Mouse (Mus musculus) MEL (cell line): Measurements from ENCODE around the gene Mroh2a. TPM values are rescaled to one million over a fixed set of nuclear protein-coding genes. Genes with fewer than 3 reads are reported as not detected.
A peak's percentile ranks its signal among the peaks of the same experiment; 100 is the strongest.

ENCODE experiments used
- DNase-seq: peaks from one replicate; pipeline ENCODE4 v3.0.0; 2011; ENCODE audit warnings: low read depth, low spot score
- H3K27ac ChIP-seq: 2 replicates; pipeline ENCODE4 v1.5.1; 2012; ENCODE audit warnings: low read depth, mild to moderate bottlenecking, control low read depth, low read length, moderate library complexity; ENCODE audit not compliant: control insufficient read depth
- H3K27me3 ChIP-seq, 2 experiments: fragments of 150-350 bp in 1 of 2; sonication (generic) in 1 of 2; 2 replicates each; pipeline ENCODE4 v1.6.1; 2012; ENCODE audit warnings: low read length in 2 of 2, mild to moderate bottlenecking in 2 of 2, improper control_type of control experiment in 1 of 2, moderate library complexity in 1 of 2; ENCODE audit not compliant: insufficient read depth in 2 of 2, control insufficient read depth in 1 of 2
- H3K36me3 ChIP-seq, 2 experiments: 2 replicates each; pipeline ENCODE4 v1.6.1; 2012 to 2014; ENCODE audit warnings: low read length in 2 of 2, improper control_type of control experiment in 1 of 2, inconsistent platforms in 1 of 2, mild to moderate bottlenecking in 1 of 2; ENCODE audit not compliant: insufficient read depth in 2 of 2, control insufficient read depth in 1 of 2
- H3K4me1 ChIP-seq, 2 experiments: fragments of 150-350 bp in 1 of 2; sonication (generic) in 1 of 2; 2 replicates each; pipeline ENCODE4 v1.6.1; 2012; ENCODE audit warnings: low read length in 2 of 2, improper control_type of control experiment in 1 of 2, mild to moderate bottlenecking in 1 of 2; ENCODE audit not compliant: insufficient read depth in 2 of 2, control insufficient read depth in 1 of 2
- H3K4me3 ChIP-seq, 2 experiments: fragments of 150-350 bp in 1 of 2; sonication (generic) in 1 of 2; 2 replicates each; pipeline ENCODE4 v1.5.1; 2012; ENCODE audit warnings: low read depth in 2 of 2, low read length in 2 of 2, mild to moderate bottlenecking in 2 of 2, moderate library complexity in 2 of 2, control low read depth in 1 of 2, improper control_type of control experiment in 1 of 2; ENCODE audit not compliant: control insufficient read depth in 1 of 2, insufficient read depth in 1 of 2
- H3K79me2 ChIP-seq: 2 replicates; pipeline ENCODE4 v1.6.1; 2012; ENCODE audit warnings: mild to moderate bottlenecking, low read length, moderate library complexity; ENCODE audit not compliant: control insufficient read depth, poor library complexity, insufficient read depth
- H3K9ac ChIP-seq: 2 replicates; pipeline ENCODE4 v1.6.1; 2012; ENCODE audit warnings: low read depth, mild to moderate bottlenecking, control low read depth, low read length, moderate library complexity; ENCODE audit not compliant: control insufficient read depth, poor library complexity, severe bottlenecking
- H3K9me3 ChIP-seq: fragments of 150-350 bp; sonication (generic); replicated peaks from 2 replicates; pipeline ENCODE4 v1.6.1; 2012; ENCODE audit warnings: mild to moderate bottlenecking, low read length, improper control_type of control experiment, moderate library complexity; ENCODE audit not compliant: insufficient read depth
- CHD1 ChIP-seq: IDR thresholded peaks from 2 replicates; pipeline ENCODE4 v1.6.1; 2012; ENCODE audit warnings: low read depth, mild to moderate bottlenecking, inconsistent platforms, low read length, improper control_type of control experiment
- CTCF ChIP-seq, 3 experiments: IDR thresholded peaks in 2 of 3; conservative IDR thresholded peaks in 1 of 3; 2 replicates each; pipeline ENCODE4 v1.5.1; 2011 to 2012; ENCODE audit warnings: low read length in 3 of 3, low read depth in 2 of 3, mild to moderate bottlenecking in 2 of 3, improper control_type of control experiment in 1 of 3, inconsistent platforms in 1 of 3, mixed read lengths in 1 of 3, moderate library complexity in 1 of 3; ENCODE audit not compliant: control insufficient read depth in 1 of 3, insufficient read depth in 1 of 3, poor library complexity in 1 of 3, severe bottlenecking in 1 of 3
- GABPA ChIP-seq: IDR thresholded peaks from 2 replicates; pipeline ENCODE4 v1.6.1; 2012; ENCODE audit warnings: low read depth, mild to moderate bottlenecking, inconsistent platforms, low read length, improper control_type of control experiment, moderate library complexity
- GATA1 ChIP-seq: IDR thresholded peaks from 2 replicates; pipeline ENCODE4 v1.6.1; 2011; ENCODE audit warnings: low read depth, low read length, improper control_type of control experiment
- HCFC1 ChIP-seq: IDR thresholded peaks from 2 replicates; pipeline ENCODE4 v1.6.1; 2012; ENCODE audit warnings: low read depth, mild to moderate bottlenecking, inconsistent platforms, low read length, improper control_type of control experiment, moderate library complexity
- KAT2A ChIP-seq: conservative IDR thresholded peaks from 2 replicates; pipeline ENCODE4 v1.6.1; 2012; ENCODE audit warnings: low read depth, low read length, improper control_type of control experiment, inconsistent platforms
- MAFK ChIP-seq: IDR thresholded peaks from 2 replicates; pipeline ENCODE4 v1.6.1; 2011; ENCODE audit warnings: low read depth, mild to moderate bottlenecking, low read length, improper control_type of control experiment, borderline replicate concordance
- MAX ChIP-seq: IDR thresholded peaks from 2 replicates; pipeline ENCODE4 v1.6.1; 2011; ENCODE audit warnings: low read length, improper control_type of control experiment
- MAZ ChIP-seq: IDR thresholded peaks from 2 replicates; pipeline ENCODE4 v1.6.1; 2012; ENCODE audit warnings: low read depth, mild to moderate bottlenecking, inconsistent platforms, low read length, improper control_type of control experiment
- MEF2A ChIP-seq: IDR thresholded peaks from 2 replicates; pipeline ENCODE4 v1.6.1; 2014; ENCODE audit warnings: low read depth, mild to moderate bottlenecking, inconsistent platforms, low read length, improper control_type of control experiment; ENCODE audit not compliant: poor library complexity, insufficient replicate concordance, severe bottlenecking; ENCODE audit errors: extremely low read depth
- NRF1 ChIP-seq: IDR thresholded peaks from 2 replicates; pipeline ENCODE4 v1.6.1; 2014; ENCODE audit warnings: low read depth, mild to moderate bottlenecking, inconsistent platforms, low read length, improper control_type of control experiment, moderate library complexity; ENCODE audit not compliant: poor library complexity, insufficient read depth, severe bottlenecking
- POLR2A ChIP-seq, 2 experiments: IDR thresholded peaks; 2 replicates each; pipeline ENCODE4 v1.6.1; 2011 to 2012; ENCODE audit warnings: low read length in 2 of 2, mild to moderate bottlenecking in 2 of 2, control low read depth in 1 of 2, improper control_type of control experiment in 1 of 2, low read depth in 1 of 2, moderate library complexity in 1 of 2; ENCODE audit not compliant: control insufficient read depth in 1 of 2, insufficient read depth in 1 of 2, poor library complexity in 1 of 2
- POLR2AphosphoS2 ChIP-seq: IDR thresholded peaks from 2 replicates; pipeline ENCODE4 v1.6.1; 2011; ENCODE audit warnings: low read length, improper control_type of control experiment
- POLR2AphosphoS5 ChIP-seq: IDR thresholded peaks from 2 replicates; pipeline ENCODE4 v1.6.1; 2012; ENCODE audit warnings: low read depth, borderline replicate concordance, mild to moderate bottlenecking, inconsistent platforms, low read length, moderate library complexity, mixed read lengths
- RAD21 ChIP-seq: IDR thresholded peaks from 2 replicates; pipeline ENCODE4 v1.6.1; 2011; ENCODE audit warnings: mild to moderate bottlenecking, low read depth, low read length, improper control_type of control experiment
- RCOR1 ChIP-seq: IDR thresholded peaks from 2 replicates; pipeline ENCODE4 v1.6.1; 2012; ENCODE audit warnings: low read depth, mild to moderate bottlenecking, inconsistent platforms, low read length, improper control_type of control experiment
- SIN3A ChIP-seq: IDR thresholded peaks from 2 replicates; pipeline ENCODE4 v1.6.1; 2012; ENCODE audit warnings: low read length, improper control_type of control experiment, inconsistent platforms
- SMC3 ChIP-seq: IDR thresholded peaks from 2 replicates; pipeline ENCODE4 v1.6.1; 2011; ENCODE audit warnings: low read depth, low read length, improper control_type of control experiment
- TCF12 ChIP-seq: IDR thresholded peaks from 2 replicates; pipeline ENCODE4 v1.6.1; 2014; ENCODE audit warnings: low read depth, mild to moderate bottlenecking, inconsistent platforms, low read length, improper control_type of control experiment, moderate library complexity
- UBTF ChIP-seq: IDR thresholded peaks from 2 replicates; pipeline ENCODE4 v1.6.1; 2012; ENCODE audit warnings: low read depth, mild to moderate bottlenecking, inconsistent platforms, low read length, improper control_type of control experiment, moderate library complexity, borderline replicate concordance; ENCODE audit not compliant: insufficient read depth
- USF1 ChIP-seq: IDR thresholded peaks from 2 replicates; pipeline ENCODE4 v1.6.1; 2014; ENCODE audit warnings: low read depth, mild to moderate bottlenecking, inconsistent platforms, low read length, improper control_type of control experiment, moderate library complexity
- ZC3H11A ChIP-seq: IDR thresholded peaks from 2 replicates; pipeline ENCODE4 v1.6.1; 2012; ENCODE audit warnings: low read depth, mild to moderate bottlenecking, inconsistent platforms, low read length, improper control_type of control experiment
- ZKSCAN1 ChIP-seq: IDR thresholded peaks from 2 replicates; pipeline ENCODE4 v1.6.1; 2012; ENCODE audit warnings: low read depth, mild to moderate bottlenecking, inconsistent platforms, low read length, improper control_type of control experiment, moderate library complexity
- ZMIZ1 ChIP-seq: IDR thresholded peaks from 2 replicates; pipeline ENCODE4 v1.6.1; 2012; ENCODE audit warnings: low read depth, mild to moderate bottlenecking, inconsistent platforms, low read length, improper control_type of control experiment, moderate library complexity
- polyA plus RNA-seq, 2 experiments: library from polyadenylated mRNA; stranded (reverse) in 1 of 2; unstranded in 1 of 2; fragments of >175 nt in 1 of 2; fragments of >200 nt in 1 of 2; gene quantifications; 2 replicates each; pipeline versions ENCODE4 v1.2.1 to v1.2.4; 2012; ENCODE audit warnings: low replicate concordance in 2 of 2, low read depth in 1 of 2; ENCODE audit not compliant: insufficient read length in 2 of 2, insufficient read depth in 1 of 2, missing spikeins in 1 of 2
- total RNA-seq: library from RNA; depleted of rRNA; stranded (reverse); fragments of 300-350 nt; gene quantifications from 2 replicates; pipeline ENCODE4 v1.2.3, GENCODE M21; 2012

The Mroh2a gene
- total and polyA plus RNA-seq, 3 experiments: 0.27 to 2.5 TPM; not detected in 1

DNA sequence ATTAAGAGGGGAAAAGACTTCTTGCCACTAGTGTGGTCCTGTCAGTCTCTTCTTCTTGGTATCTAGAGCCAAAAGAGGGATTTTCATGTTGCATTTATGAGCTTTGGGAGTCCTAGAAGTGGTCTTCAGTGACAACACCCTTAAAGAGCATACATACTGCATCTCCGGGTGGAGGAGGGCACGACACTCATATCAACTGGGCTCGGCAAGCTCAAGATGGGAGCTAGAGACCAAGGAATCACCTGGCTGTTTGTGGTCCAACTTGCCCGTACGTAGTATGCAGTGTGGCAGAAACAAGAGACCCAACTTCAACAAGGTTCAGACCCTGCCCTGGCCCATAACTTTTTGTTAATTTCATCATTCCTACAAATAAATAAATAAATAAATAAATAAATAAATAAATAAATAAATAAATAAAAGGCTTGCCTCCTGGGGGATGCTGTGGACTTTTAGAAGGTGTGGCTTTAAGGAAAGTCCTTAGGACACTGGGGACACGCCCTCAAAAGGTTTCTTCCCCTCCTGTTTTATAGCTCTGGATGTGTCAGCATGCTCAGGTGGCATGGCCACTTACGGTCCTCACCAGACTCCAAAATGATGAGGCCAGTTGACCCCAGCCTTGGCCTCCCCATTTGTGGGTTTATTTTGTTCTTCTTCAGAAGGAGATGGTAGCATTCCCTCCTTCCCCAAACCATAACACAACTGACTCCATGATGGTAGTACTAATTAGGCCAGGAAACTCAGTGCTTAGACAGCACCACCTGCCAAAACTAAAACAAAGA, 70.9 kb downstream of the Mroh2a start:
- H3K4me3 ChIP-seq: no peak overlapping the region

DNA sequence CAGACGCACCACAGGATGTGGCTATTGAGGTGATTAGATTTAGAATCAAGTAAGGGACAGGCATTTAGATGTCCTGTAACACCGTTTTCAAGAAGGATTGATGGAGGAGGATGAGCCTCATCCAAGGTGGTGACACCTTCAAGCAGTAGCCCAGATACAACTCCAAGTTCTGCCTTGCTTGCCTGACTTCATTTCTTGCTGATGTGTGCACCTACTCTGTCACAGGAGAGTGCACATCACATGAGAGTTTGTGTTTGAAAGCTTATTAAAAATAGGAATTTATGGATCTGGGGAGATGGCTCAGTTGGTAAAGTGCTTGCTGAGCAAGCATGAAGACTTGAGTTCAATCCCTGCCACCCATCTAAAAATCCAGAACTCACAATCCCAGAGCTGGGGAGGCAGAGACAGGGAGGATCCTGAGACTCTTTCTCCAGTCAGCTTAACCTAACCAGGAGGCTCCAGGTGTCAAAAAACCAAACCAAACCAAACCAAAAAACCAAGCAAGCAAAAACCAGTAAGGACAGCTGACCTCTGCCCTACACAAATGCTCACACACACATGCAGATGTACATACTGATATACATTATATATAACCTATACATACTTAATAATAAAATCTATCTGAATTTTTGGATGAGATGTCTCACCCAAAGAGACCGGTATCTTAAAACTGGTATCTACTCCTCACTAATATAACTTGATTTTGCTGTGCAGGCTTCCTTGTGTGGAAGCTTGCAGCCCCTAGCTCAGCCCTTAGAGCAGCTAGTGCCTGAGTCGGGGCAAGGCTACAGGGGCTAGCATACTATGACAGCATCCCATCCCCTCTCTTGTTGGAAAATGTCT, 72.1 kb downstream of the Mroh2a start:
- H3K9ac ChIP-seq: no peak overlapping the region
- peaks cover 0 to under 1% of the 10 kb centered on the region in 2 experiments; a peak in 1 of 4 replicates for H3K27me3 ChIP-seq
- no peak overlapping the region for H3K4me3 ChIP-seq
- H3K9me3 ChIP-seq: no peaks in the 10 kb centered on the region
- H3K4me1 ChIP-seq: no peaks in the 10 kb centered on the region
- TF ChIP-seq MEF2A (no peak), CHD1 (no peak), ZC3H11A (no peak), RCOR1 (no peak), NRF1 (no peak), ZKSCAN1 (no peak), RAD21 (no peak), MAX (no peak), KAT2A (no peak), HCFC1 (no peak), MAFK (no peak), SMC3 (no peak)
- no peak overlapping the region for H3K27ac ChIP-seq
- peak; percentile 6 for DNase-seq
- H3K36me3 ChIP-seq: no peaks in the 10 kb centered on the region
- no peaks in the 10 kb centered on the region for H3K79me2 ChIP-seq

More for the DNA sequence above, 70.9 kb downstream of the Mroh2a start:
- no peaks in the 10 kb centered on the region for H3K4me1 ChIP-seq
- TF ChIP-seq GABPA (no peak), POLR2A (IDR thresholded peaks at IDR 0.05; ENCODE audit: control insufficient read depth in 1 of 2, insufficient read depth in 1 of 2, low read depth in 1 of 2, low read length in 2 of 2, poor library complexity in 1 of 2) (no peak), GATA1 (no peak), MAZ (no peak), TCF12 (no peak), RCOR1 (no peak), POLR2AphosphoS2 (no peak), USF1 (no peak), CHD1 (no peak), CTCF (IDR thresholded peaks at IDR 0.05 in 2 of 3, conservative IDR thresholded peaks at IDR 0.05 in 1 of 3; ENCODE audit: control insufficient read depth in 1 of 3, insufficient read depth in 1 of 3, low read depth in 2 of 3, low read length in 3 of 3, poor library complexity in 1 of 3, severe bottlenecking in 1 of 3) (no peak), ZKSCAN1 (no peak), UBTF (no peak), ZMIZ1 (no peak), HCFC1 (no peak), MAFK (no peak), POLR2AphosphoS5 (no peak), SIN3A (no peak)
- TF ChIP-seq, all 39 proteins: peak for 0
- peak; percentile 6 for DNase-seq
- Histone ChIP-seq H3K27me3 (peaks cover 0 to 2% of the 10 kb centered on the region in 2 experiments; a peak in 1 of 4 replicates), H3K9ac (no peak overlapping the region), H3K36me3 (no peaks in the 10 kb centered on the region), H3K79me2 (no peaks in the 10 kb centered on the region), H3K27ac (no peak overlapping the region), H3K9me3 (no peaks in the 10 kb centered on the region)
